Mouse (Mus musculus) myocyte (in vitro differentiated cells): ENCODE results near the gene Usp6nl. TPM values are rescaled to one million over a fixed set of nuclear protein-coding genes. Genes with fewer than 3 reads are reported as not detected.

ENCODE experiments used
- H3K27me3 ChIP-seq: one replicate; pipeline ENCODE4 v1.6.1; 2011; ENCODE audit not compliant: control insufficient read depth, insufficient read depth, insufficient read length
- H3K36me3 ChIP-seq: one replicate; pipeline ENCODE4 v1.6.1; 2011; ENCODE audit not compliant: control insufficient read depth, insufficient read depth
- H3K4me2 ChIP-seq: one replicate; pipeline ENCODE4 v1.6.1; 2011; ENCODE audit warnings: low read depth, control low read depth
- H3K4me3 ChIP-seq: one replicate; pipeline ENCODE4 v1.5.1; 2011; ENCODE audit warnings: mild to moderate bottlenecking, control low read depth, moderate library complexity
- H3K79me2 ChIP-seq: one replicate; pipeline ENCODE4 v1.6.1; 2011; ENCODE audit not compliant: control insufficient read depth, insufficient read depth
- H3ac ChIP-seq: one replicate; pipeline ENCODE4 v1.6.1; 2011; ENCODE audit not compliant: control insufficient read depth, insufficient read length
- CEBPB ChIP-seq: IDR thresholded peaks from 2 replicates; pipeline ENCODE4 v1.6.1; 2011; ENCODE audit warnings: mild to moderate bottlenecking, moderate library complexity; ENCODE audit not compliant: poor library complexity, insufficient read depth, severe bottlenecking
- E2F4 ChIP-seq: IDR thresholded peaks from one replicate; pipeline ENCODE4 v1.6.1; 2011; ENCODE audit warnings: mild to moderate bottlenecking, control low read depth, moderate library complexity; ENCODE audit not compliant: insufficient read depth
- MAX ChIP-seq: IDR thresholded peaks from one replicate; pipeline ENCODE4 v1.6.1; 2011; ENCODE audit warnings: low read depth, mild to moderate bottlenecking, control low read depth
- MYOD1 ChIP-seq, 3 experiments: IDR thresholded peaks; one replicate each; pipeline ENCODE4 v1.6.1; 2011; ENCODE audit warnings: control low read depth in 2 of 3, low read depth in 2 of 3, mild to moderate bottlenecking in 2 of 3, moderate library complexity in 1 of 3; ENCODE audit not compliant: insufficient read length in 2 of 3, control insufficient read depth in 1 of 3
- MYOG ChIP-seq, 3 experiments: IDR thresholded peaks; one replicate each; pipeline ENCODE4 v1.6.1; 2011; ENCODE audit warnings: control low read depth in 2 of 3, low read depth in 2 of 3, mild to moderate bottlenecking in 2 of 3; ENCODE audit not compliant: insufficient read length in 2 of 3, control insufficient read depth in 1 of 3, insufficient read depth in 1 of 3
- POLR2A ChIP-seq: IDR thresholded peaks from one replicate; pipeline ENCODE4 v1.6.1; 2011; ENCODE audit warnings: low read depth, mild to moderate bottlenecking, control low read depth, moderate library complexity; ENCODE audit not compliant: insufficient read length
- POLR2AphosphoS2 ChIP-seq: IDR thresholded peaks from one replicate; pipeline ENCODE4 v1.6.1; 2011; ENCODE audit warnings: low read depth, control low read depth; ENCODE audit not compliant: insufficient read length
- REST ChIP-seq: IDR thresholded peaks from one replicate; pipeline ENCODE4 v1.6.1; 2011; ENCODE audit warnings: mild to moderate bottlenecking, control low read depth, moderate library complexity; ENCODE audit not compliant: insufficient read depth, insufficient read length
- SRF ChIP-seq: IDR thresholded peaks from one replicate; pipeline ENCODE4 v1.6.1; 2011; ENCODE audit warnings: low read depth; ENCODE audit not compliant: control insufficient read depth, insufficient read length
- TCF12 ChIP-seq: IDR thresholded peaks from one replicate; pipeline ENCODE4 v1.6.1; 2011; ENCODE audit warnings: mild to moderate bottlenecking, control low read depth; ENCODE audit not compliant: poor library complexity, insufficient read depth, severe bottlenecking
- TCF3 ChIP-seq: IDR thresholded peaks from one replicate; pipeline ENCODE4 v1.6.1; 2011; ENCODE audit warnings: low read depth, control low read depth; ENCODE audit not compliant: insufficient read length
- USF1 ChIP-seq: IDR thresholded peaks from one replicate; pipeline ENCODE4 v1.6.1; 2011; ENCODE audit warnings: low read depth, mild to moderate bottlenecking, control low read depth, moderate library complexity
- polyA plus RNA-seq: library from polyadenylated mRNA; unstranded; fragments of >200 nt; fragmentation: generic; extraction: Trizol; gene quantifications from one replicate; pipeline ENCODE4 v1.2.1, GENCODE M21; 2012; ENCODE audit warnings: missing spikeins

Usp6nl gene
- polyA plus RNA-seq, 1 experiment, result 7.6 TPM

- TF ChIP-seq CEBPB, result no peak
- TF ChIP-seq E2F4, result no peak
- TF ChIP-seq POLR2A, result no peak
- no peak for TF ChIP-seq MYOG (IDR thresholded peaks at IDR 0.05; ENCODE audit: control insufficient read depth in 1 of 3, insufficient read depth in 1 of 3, insufficient read length in 2 of 3, low read depth in 2 of 3)
- TF ChIP-seq TCF12, result no peak
- TF ChIP-seq MAX, result no peak
- TF ChIP-seq MYOD1 (IDR thresholded peaks at IDR 0.05; ENCODE audit: control insufficient read depth in 1 of 3, insufficient read length in 2 of 3, low read depth in 2 of 3), result no peak
- TF ChIP-seq POLR2AphosphoS2, result no peak
- no peak for TF ChIP-seq TCF3
- TF ChIP-seq SRF, result no peak
- no peak for TF ChIP-seq USF1
- no peak for TF ChIP-seq REST
- H3K36me3 ChIP-seq, result peaks cover 4% of the 10 kb centered on the region
- H3K79me2 ChIP-seq, result no peaks in the 10 kb centered on the region
- no peak overlapping the region for H3ac ChIP-seq
- no peaks in the 10 kb centered on the region for H3K27me3 ChIP-seq
- no peak overlapping the region for H3K4me2 ChIP-seq
- no peak overlapping the region for H3K4me3 ChIP-seq
Observed at GRCm38 (mm10) chr2:6397166-6397565, 74.7 kb downstream of the Usp6nl start.

GRCm38 (mm10) chr2:6398826-6399225, 76.4 kb downstream of the Usp6nl start:
- no peak overlapping the region for H3K4me3 ChIP-seq
- H3K4me2 ChIP-seq, result no peak overlapping the region
- TF ChIP-seq USF1 (no peak), SRF (no peak), E2F4 (no peak), TCF12 (no peak), TCF3 (no peak), CEBPB (no peak), POLR2AphosphoS2 (no peak), MYOG (IDR thresholded peaks at IDR 0.05; ENCODE audit: control insufficient read depth in 1 of 3, insufficient read depth in 1 of 3, insufficient read length in 2 of 3, low read depth in 2 of 3) (no peak), REST (no peak), MAX (no peak), POLR2A (no peak), MYOD1 (IDR thresholded peaks at IDR 0.05; ENCODE audit: control insufficient read depth in 1 of 3, insufficient read length in 2 of 3, low read depth in 2 of 3) (no peak)
- H3ac ChIP-seq, result no peak overlapping the region
- H3K79me2 ChIP-seq, result no peaks in the 10 kb centered on the region
- no peaks in the 10 kb centered on the region for H3K27me3 ChIP-seq
- peaks cover 4% of the 10 kb centered on the region for H3K36me3 ChIP-seq

- Histone ChIP-seq H3K4me2 (no peak overlapping the region), H3K27me3 (no peaks in the 10 kb centered on the region), H3K36me3 (peaks cover 4% of the 10 kb centered on the region), H3ac (no peak overlapping the region), H3K4me3 (no peak overlapping the region), H3K79me2 (no peaks in the 10 kb centered on the region)
- TF ChIP-seq POLR2AphosphoS2 (no peak), REST (no peak), E2F4 (no peak), USF1 (no peak), MYOD1 (IDR thresholded peaks at IDR 0.05; ENCODE audit: control insufficient read depth in 1 of 3, insufficient read length in 2 of 3, low read depth in 2 of 3) (no peak), CEBPB (no peak), TCF3 (no peak), TCF12 (no peak), MAX (no peak), MYOG (IDR thresholded peaks at IDR 0.05; ENCODE audit: control insufficient read depth in 1 of 3, insufficient read depth in 1 of 3, insufficient read length in 2 of 3, low read depth in 2 of 3) (no peak), SRF (no peak), POLR2A (no peak)
Observed at GRCm38 (mm10) chr2:6401039-6401438, 78.6 kb downstream of the Usp6nl start.

- TF ChIP-seq USF1, result no peak
- TF ChIP-seq CEBPB, result no peak
- TF ChIP-seq MYOD1 (IDR thresholded peaks at IDR 0.05; ENCODE audit: control insufficient read depth in 1 of 3, insufficient read length in 2 of 3, low read depth in 2 of 3), result no peak
- no peak for TF ChIP-seq TCF12
- no peak for TF ChIP-seq POLR2AphosphoS2
- no peak for TF ChIP-seq E2F4
- no peak for TF ChIP-seq SRF
- no peak for TF ChIP-seq REST
- no peak for TF ChIP-seq MAX
- no peak for TF ChIP-seq POLR2A
- no peak for TF ChIP-seq MYOG (IDR thresholded peaks at IDR 0.05; ENCODE audit: control insufficient read depth in 1 of 3, insufficient read depth in 1 of 3, insufficient read length in 2 of 3, low read depth in 2 of 3)
- no peak for TF ChIP-seq TCF3
- no peak overlapping the region for H3ac ChIP-seq
- no peak overlapping the region for H3K4me3 ChIP-seq
- H3K36me3 ChIP-seq, result peaks cover 4% of the 10 kb centered on the region
- no peaks in the 10 kb centered on the region for H3K79me2 ChIP-seq
- H3K27me3 ChIP-seq, result no peaks in the 10 kb centered on the region
- H3K4me2 ChIP-seq, result no peak overlapping the region
Observed at GRCm38 (mm10) chr2:6403375-6403774, 80.9 kb downstream of the Usp6nl start.

GRCm38 (mm10) chr2:6403991-6404390, 81.5 kb downstream of the Usp6nl start:
- Histone ChIP-seq H3K79me2 (no peaks in the 10 kb centered on the region), H3K4me3 (no peak overlapping the region), H3K36me3 (peaks cover 5% of the 10 kb centered on the region)

More at GRCm38 (mm10) chr2:6403991-6404390, 81.5 kb downstream of the Usp6nl start:
- H3ac ChIP-seq, result no peak overlapping the region
- H3K4me2 ChIP-seq, result no peak overlapping the region
- no peak for TF ChIP-seq MAX
- no peak for TF ChIP-seq SRF
- TF ChIP-seq MYOG (IDR thresholded peaks at IDR 0.05; ENCODE audit: control insufficient read depth in 1 of 3, insufficient read depth in 1 of 3, insufficient read length in 2 of 3, low read depth in 2 of 3), result no peak
- no peak for TF ChIP-seq TCF12
- H3K27me3 ChIP-seq, result no peaks in the 10 kb centered on the region
